Mouse (Mus musculus): ENCODE results near the gene Trmt2a. TPM values are rescaled to one million over a fixed set of nuclear protein-coding genes. Genes with fewer than 3 reads are reported as not detected.
"Not testable (repeated sequence)": the region's sequence is repeated elsewhere in the genome, so short reads cannot be mapped to it uniquely, and the experiment has no call there.

The Trmt2a gene
- polyA plus RNA-seq, 1 experiment from 2014 or later = 95.4 TPM

DNA sequence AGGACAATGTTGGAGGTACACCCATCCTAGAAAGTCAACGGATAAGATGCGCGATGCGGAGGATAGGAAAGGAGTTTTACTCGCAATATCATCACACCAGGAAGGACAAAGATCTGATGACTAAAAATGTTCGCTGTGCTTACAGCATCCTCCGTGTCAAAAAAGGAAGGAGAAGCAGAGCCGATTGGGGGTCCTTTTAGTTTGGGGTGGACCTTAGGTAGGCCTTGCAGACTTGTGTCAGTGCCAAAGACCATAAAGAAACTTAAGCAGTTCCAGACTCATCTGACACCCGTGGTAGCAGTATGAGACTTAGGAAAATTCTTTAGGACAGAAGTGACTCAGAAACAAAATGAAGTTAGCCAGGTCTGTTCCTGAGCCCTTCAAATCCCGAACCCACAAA, 41.1 kb downstream of the Trmt2a start:
- not testable (repeated sequence) for ATAC-seq; H3K27me3 ChIP-seq (replicated peaks; ENCODE audit: control insufficient read depth, insufficient read depth, low read length); H3K9me3 ChIP-seq (replicated peaks; ENCODE audit: control insufficient read depth, low read length); H3K27ac ChIP-seq (ENCODE audit: low read depth, low read length); DNase-seq (ENCODE audit: low spot score)
- Histone ChIP-seq H3K36me3 (ENCODE audit: control insufficient read depth, insufficient read depth, low read length) (peaks cover 22% of the 10 kb centered on the region), H3K4me3 (ENCODE audit: low read depth, low read length) (peak overlapping the region; percentile 93), H3K4me1 (ENCODE audit: control insufficient read depth, insufficient read depth, low read length) (peaks cover 22% of the 10 kb centered on the region), H3K4me2 (ENCODE audit: low read length) (peak overlapping the region; percentile 44), H3K9ac (ENCODE audit: low read length) (peak overlapping the region; percentile 48; the same call in 1 of the 2 replicates)
- WGBS = 5% methylated on average over 9 of the region's 10 CpGs

MicroRNA genes within 50 kb of the gene (microRNA counts, 519-probe panel; counts per million panel counts)
- microRNA mmu-miR-1306 = not detected

Small RNA genes lying within 50 kb of the gene (microRNA-seq; reads per million reads assigned to microRNA genes)
- gene Gm24572 (0.79 reads per million), gene Mir1306 (167 reads per million, percentile 63 among the genes with 10 or more reads in this experiment)

Other genes with a start within 250 kb of the Trmt2a start
- gene Dgcr6, start 195.8 kb upstream of the Trmt2a start, polyA plus RNA-seq (2014; fragmentation: Nextera tagmentation; extraction: Ambion mirVana) = 164 and 179 TPM in 2 replicates
- 3.1 and 3.3 TPM in 2 replicates for gene Prodh, start 158.5 kb upstream of the Trmt2a start, polyA plus RNA-seq (2014; fragmentation: Nextera tagmentation; extraction: Ambion mirVana)
- 11.0 and 15.8 TPM in 2 replicates for gene Rtn4r, start 121.0 kb upstream of the Trmt2a start, polyA plus RNA-seq (2014; fragmentation: Nextera tagmentation; extraction: Ambion mirVana)
- gene Ccdc188, start 30.8 kb upstream of the Trmt2a start, polyA plus RNA-seq (2014; fragmentation: Nextera tagmentation; extraction: Ambion mirVana) = 0.13 and 0.16 TPM in 2 replicates
- 5.9 and 10.2 TPM in 2 replicates for gene Zdhhc8, start 13.5 kb upstream of the Trmt2a start, polyA plus RNA-seq (2014; fragmentation: Nextera tagmentation; extraction: Ambion mirVana)
- gene Ranbp1, start 53 bp downstream of the Trmt2a start, polyA plus RNA-seq (2014; fragmentation: Nextera tagmentation; extraction: Ambion mirVana) = 527 and 537 TPM in 2 replicates
- gene Gm49776, start 9.6 kb downstream of the Trmt2a start, polyA plus RNA-seq (2014; fragmentation: Nextera tagmentation; extraction: Ambion mirVana) = 1.8 TPM in 1 of 2 replicates, not detected in the other
- 26.3 and 31.3 TPM in 2 replicates for gene Dgcr8, start 40.6 kb downstream of the Trmt2a start, polyA plus RNA-seq (2014; fragmentation: Nextera tagmentation; extraction: Ambion mirVana)
- 78.7 and 81.3 TPM in 2 replicates for gene Tango2, start 99.4 kb downstream of the Trmt2a start, polyA plus RNA-seq (2014; fragmentation: Nextera tagmentation; extraction: Ambion mirVana)
- gene Arvcf, start 99.5 kb downstream of the Trmt2a start, polyA plus RNA-seq (2014; fragmentation: Nextera tagmentation; extraction: Ambion mirVana) = 46.8 and 47.8 TPM in 2 replicates
- 22.0 and 23.5 TPM in 2 replicates for gene Txnrd2, start 177.7 kb downstream of the Trmt2a start, polyA plus RNA-seq (2014; fragmentation: Nextera tagmentation; extraction: Ambion mirVana)
- 54.6 and 71.9 TPM in 2 replicates for gene Comt, start 178.2 kb downstream of the Trmt2a start, polyA plus RNA-seq (2014; fragmentation: Nextera tagmentation; extraction: Ambion mirVana)